Mouse (Mus musculus) liver, embryonic 11.5 days (tissue): ENCODE measurements around the gene Ubr4. TPM values are rescaled to one million over a fixed set of nuclear protein-coding genes. Genes with fewer than 3 reads are reported as not detected.

ENCODE experiments used
- ATAC-seq: fragments of 200-750 bp; cut with Nextera tagmentation; replicated peaks from 2 replicates; pipeline ENCODE4 v1.8.0; 2017; ENCODE audit warnings: moderate number of reproducible peaks, mild to moderate bottlenecking, moderate TSS enrichment, moderate library complexity; ENCODE audit not compliant: low FRiP score
- DNase-seq: peaks from one replicate; pipeline ENCODE4 v3.0.0-alpha.2; 2017; ENCODE audit warnings: low spot score
- H3K27ac ChIP-seq: fragments of 300-500 bp; sonication (generic); 2 replicates; pipeline ENCODE4 v1.5.1; 2014; ENCODE audit warnings: mild to moderate bottlenecking, low read depth, low read length, control low read depth
- H3K27me3 ChIP-seq: fragments of 300-500 bp; sonication (generic); replicated peaks from 2 replicates; pipeline ENCODE4 v1.6.1; 2014; ENCODE audit warnings: low read length, mixed read lengths; ENCODE audit not compliant: control insufficient read depth, insufficient read depth
- H3K36me3 ChIP-seq: fragments of 300-500 bp; sonication (generic); 2 replicates; pipeline ENCODE4 v1.6.1; 2014; ENCODE audit warnings: mild to moderate bottlenecking, low read length, moderate library complexity, mixed read lengths; ENCODE audit not compliant: control insufficient read depth, insufficient read depth
- H3K4me1 ChIP-seq: fragments of 300-500 bp; sonication (generic); replicated peaks from 2 replicates; pipeline ENCODE4 v1.6.1; 2014; ENCODE audit warnings: low read length, mixed read lengths; ENCODE audit not compliant: control insufficient read depth, insufficient read depth
- H3K4me2 ChIP-seq: fragments of 300-500 bp; sonication (generic); 2 replicates; pipeline ENCODE4 v1.6.1; 2014; ENCODE audit warnings: mild to moderate bottlenecking, control low read depth, moderate library complexity
- H3K4me3 ChIP-seq: fragments of 300-500 bp; sonication (generic); 2 replicates; pipeline ENCODE4 v1.5.1; 2014; ENCODE audit warnings: low read depth, low read length, control low read depth
- H3K9ac ChIP-seq: fragments of 300-500 bp; sonication (generic); 2 replicates; pipeline ENCODE4 v1.6.1; 2014; ENCODE audit warnings: low read depth, low read length, control low read depth
- H3K9me3 ChIP-seq: fragments of 300-500 bp; sonication (generic); 2 replicates; pipeline ENCODE4 v1.6.1; 2016; ENCODE audit warnings: low read length, inconsistent platforms, mixed read lengths; ENCODE audit not compliant: control insufficient read depth
- WGBS: fragments of 180-500 bp; shearing (Covaris S2); extraction: QIAGEN DNeasy Blood & Tissue Kit; methylation state at CpG from one replicate; pipeline ENCODE4 v1.1.7; 2014; 5-methylcytosine and 5-hydroxymethylcytosine counted together
- microRNA-seq: library from miRNA; unstranded; fragments of <30 nt; microRNA quantifications from one replicate; pipeline ENCODE4, GENCODE M21; 2017; ENCODE audit warnings: borderline number of aligned reads
- polyA plus RNA-seq: library from polyadenylated mRNA; unstranded; fragments of >200 nt; fragmentation: Nextera tagmentation; extraction: Ambion mirVana; gene quantifications from 2 replicates; pipeline ENCODE4 v1.2.1, GENCODE M21; 2014

Gene Ubr4
- polyA plus RNA-seq, 1 experiment from 2014 or later = 86.9 TPM

DNA sequence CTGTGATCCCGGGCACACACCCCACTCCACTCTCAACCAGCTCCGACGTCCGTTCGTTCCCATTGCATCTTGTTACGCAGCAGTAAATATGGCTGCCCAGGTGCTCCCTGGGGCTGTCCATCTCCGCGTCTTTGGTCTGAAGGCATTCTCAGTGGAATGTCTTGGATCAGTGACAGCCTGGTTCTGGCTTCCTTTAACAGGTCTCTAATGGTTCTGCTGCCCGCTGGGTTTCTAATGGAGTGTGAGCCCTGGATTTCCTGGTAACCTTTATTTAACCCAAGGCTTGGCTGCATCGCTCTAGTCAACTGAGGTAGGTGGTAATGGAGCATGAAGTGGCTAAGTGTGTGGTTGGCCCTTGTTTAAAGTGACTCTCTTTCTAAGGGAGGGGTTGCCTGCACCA, 179.7 kb downstream of the Ubr4 start:
- WGBS = 83% methylated on average over 10 of the region's 10 CpGs
- ATAC-seq = no peak

DNA sequence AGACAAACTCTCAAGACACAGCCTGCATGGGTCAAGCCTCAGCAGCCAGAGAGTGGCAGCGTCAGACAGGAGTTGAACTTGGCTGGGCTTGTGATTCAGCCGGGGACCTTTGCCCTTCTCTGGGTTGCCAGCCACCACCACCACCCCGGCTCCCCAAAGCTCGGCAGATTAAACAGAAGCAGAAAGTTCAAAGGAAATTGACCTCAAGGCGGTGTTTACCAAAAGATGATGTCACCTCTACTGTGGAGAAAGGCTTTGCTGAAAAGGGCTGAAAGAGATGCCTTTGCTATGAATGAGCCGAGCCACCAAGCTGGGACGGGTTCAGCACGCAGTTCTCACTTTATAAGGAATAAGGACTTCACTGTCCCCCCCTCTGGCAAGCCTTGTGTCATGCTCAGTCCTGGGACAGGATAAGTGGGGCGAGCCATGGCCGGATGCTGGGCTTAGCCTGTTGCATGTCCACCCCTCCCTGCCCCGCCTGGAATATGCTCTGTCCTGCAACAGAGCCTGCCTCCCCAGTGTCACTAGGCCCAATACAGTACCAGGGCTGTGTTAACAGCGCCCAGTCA, 182.8 kb downstream of the Ubr4 start:
- no peak overlapping the region for H3K4me3 ChIP-seq
- peak; percentile 65 for ATAC-seq
- DNase-seq = peak; percentile 50

More for the DNA sequence above, 179.7 kb downstream of the Ubr4 start:
- no peak overlapping the region for H3K9ac ChIP-seq
- no peak overlapping the region for H3K27ac ChIP-seq
- DNase-seq = no peak
- no peak overlapping the region for H3K4me3 ChIP-seq
- H3K27me3 ChIP-seq = no peaks in the 10 kb centered on the region
- no peaks in the 10 kb centered on the region; the same call in 1 of the 2 replicates for H3K4me1 ChIP-seq
- no peak overlapping the region for H3K4me2 ChIP-seq
- H3K9me3 ChIP-seq = no peaks in the 10 kb centered on the region
- no peaks in the 10 kb centered on the region for H3K36me3 ChIP-seq

DNA sequence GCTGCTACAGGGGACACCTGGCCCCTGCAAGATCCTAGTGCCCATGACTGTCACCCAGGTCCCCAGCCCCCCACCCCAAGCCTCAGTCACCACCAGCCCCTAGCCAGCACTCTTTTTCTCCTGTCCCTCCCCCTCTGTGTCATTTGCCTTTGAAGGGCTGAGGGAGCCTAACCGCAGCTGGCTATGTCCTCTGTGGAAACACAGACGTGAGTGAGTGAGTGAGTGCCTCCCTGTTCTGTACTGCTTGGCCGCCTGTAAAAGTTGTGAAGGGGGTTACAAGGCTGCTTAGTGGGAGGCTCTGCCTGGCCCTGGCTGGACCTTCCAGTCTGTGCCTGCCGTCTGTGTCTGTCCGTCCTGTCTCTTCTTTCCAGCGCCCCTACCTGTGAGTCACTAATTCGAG, 183.3 kb downstream of the Ubr4 start:
- H3K27ac ChIP-seq = peak overlapping the region; percentile 64
- H3K36me3 ChIP-seq = no peaks in the 10 kb centered on the region
- H3K4me2 ChIP-seq = no peak overlapping the region
- H3K9me3 ChIP-seq = no peaks in the 10 kb centered on the region
- 53% methylated on average over 7 of the region's 7 CpGs for WGBS
- no peak overlapping the region for H3K4me3 ChIP-seq
- ATAC-seq (0 out of 2 replicates have a peak, but pooled peaks have one; percentile 39), DNase-seq (no peak)
- H3K9ac ChIP-seq = no peak overlapping the region
- H3K27me3 ChIP-seq = no peaks in the 10 kb centered on the region
- H3K4me1 ChIP-seq = no peaks in the 10 kb centered on the region; the same call in 1 of the 2 replicates

More for the DNA sequence above, 182.8 kb downstream of the Ubr4 start:
- Histone ChIP-seq H3K4me1 (no peaks in the 10 kb centered on the region; the same call in 1 of the 2 replicates), H3K9ac (no peak overlapping the region), H3K27ac (peak overlapping the region; percentile 64), H3K27me3 (no peaks in the 10 kb centered on the region), H3K4me2 (0 out of 2 replicates have a peak overlapping the region, but pooled peaks have one; percentile 9), H3K36me3 (no peaks in the 10 kb centered on the region), H3K9me3 (no peaks in the 10 kb centered on the region)
- WGBS = 41% methylated on average over 12 of the region's 12 CpGs

DNA sequence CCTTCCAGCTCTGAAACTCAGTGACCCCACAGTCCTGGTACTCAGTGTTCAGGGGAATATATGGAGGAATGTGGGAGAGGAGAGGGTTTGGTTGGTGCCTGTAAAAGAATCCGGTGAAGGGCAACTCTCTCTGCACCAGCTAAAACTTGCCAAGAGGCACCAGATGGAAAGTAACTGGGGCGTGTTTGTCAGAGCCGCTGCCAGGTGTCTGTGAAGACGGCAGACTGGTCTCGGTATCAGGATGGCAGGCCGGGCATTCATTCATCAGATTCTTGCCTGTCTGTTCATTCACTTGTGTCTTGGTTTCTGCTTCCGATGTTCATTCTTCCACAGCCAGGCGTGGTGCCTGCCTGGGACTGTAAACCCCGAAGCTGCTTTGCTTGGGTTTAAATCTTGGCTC, 184.3 kb downstream of the Ubr4 start:
- H3K4me3 ChIP-seq = no peak overlapping the region
- H3K27ac ChIP-seq = peak overlapping the region; percentile 64; the same call in 1 of the 2 replicates
- no peak overlapping the region for H3K9ac ChIP-seq
- no peak overlapping the region for H3K4me2 ChIP-seq
- H3K9me3 ChIP-seq = no peaks in the 10 kb centered on the region
- H3K4me1 ChIP-seq = no peaks in the 10 kb centered on the region; the same call in 1 of the 2 replicates
- no peaks in the 10 kb centered on the region for H3K27me3 ChIP-seq
- DNase-seq = no peak
- no peak for ATAC-seq
- no peaks in the 10 kb centered on the region for H3K36me3 ChIP-seq
- 79% methylated on average over 9 of the region's 9 CpGs for WGBS

Small RNA genes lying within 50 kb of the gene (microRNA-seq; reads per million reads assigned to microRNA genes)
- 32.4 reads per million, percentile 37 among the genes with 10 or more reads in this experiment for gene Gm24245
- gene Gm25732 = 11.6 reads per million, percentile 24 among the genes with 10 or more reads in this experiment

Other genes with a start within 250 kb of the Ubr4 start
- gene Minos1, start 221.5 kb upstream of the Ubr4 start, polyA plus RNA-seq = 541 and 564 TPM in 2 replicates
- gene Capzb, start 159.7 kb upstream of the Ubr4 start, polyA plus RNA-seq = 250 and 257 TPM in 2 replicates
- 13.8 and 15.5 TPM in 2 replicates for gene Pqlc2, start 41.9 kb upstream of the Ubr4 start, polyA plus RNA-seq
- 68.4 and 72.7 TPM in 2 replicates for gene Akr7a5, start 41.9 kb upstream of the Ubr4 start, polyA plus RNA-seq
- gene Mrto4, start within 50 bp of the Ubr4 start, polyA plus RNA-seq = 241 and 259 TPM in 2 replicates
- 32.9 and 34.0 TPM in 2 replicates for gene Emc1, start within 50 bp of the Ubr4 start, polyA plus RNA-seq
- gene Iffo2, start 177.9 kb downstream of the Ubr4 start, polyA plus RNA-seq = 1.8 and 2.2 TPM in 2 replicates